Mouse (Mus musculus) embryonic fibroblast, embryonic 13.5 days (primary cell): ENCODE measurements at regions not wholly inside any gene's neighbourhood (a gene's known extent, or its start where the extent isn't known, plus 50 kb on each side); places are given as distances from the start of the nearest gene placed in this dataset.

Experiments used
- CTCF ChIP-seq: IDR thresholded peaks from 2 replicates; pipeline ENCODE4 v1.5.1; 2011; ENCODE audit warnings: mild to moderate bottlenecking, control low read depth, low read length, moderate library complexity, borderline replicate concordance; ENCODE audit not compliant: insufficient read depth
- POLR2A ChIP-seq: IDR thresholded peaks from 2 replicates; pipeline ENCODE4 v1.6.1; 2011; ENCODE audit warnings: low read depth, mild to moderate bottlenecking, control low read depth, low read length, moderate library complexity

GRCm38 (mm10) chr8:30391936-30392335 lies 2944.5 kb downstream of the Poteg start:
- no peak for TF ChIP-seq POLR2A
- no peak for TF ChIP-seq CTCF
